Mouse (Mus musculus) limb, embryonic 15.5 days (tissue): ENCODE data around the gene D16Ertd472e. TPM values are rescaled to one million over a fixed set of nuclear protein-coding genes. Genes with fewer than 3 reads are reported as not detected.
"Not testable (repeated sequence)": the region's sequence is repeated elsewhere in the genome, so short reads cannot be mapped to it uniquely, and the experiment has no call there.

Experiments used
- ATAC-seq: fragments of 200-750 bp; cut with Nextera tagmentation; 2 replicates; pipeline ENCODE4 v1.8.0; 2017; ENCODE audit warnings: low read depth, moderate TSS enrichment; ENCODE audit not compliant: insufficient number of reproducible peaks, low FRiP score, low TSS enrichment
- H3K27ac ChIP-seq: fragments of 300-500 bp; sonication (generic); 2 replicates; pipeline ENCODE4 v1.5.1; 2015; ENCODE audit warnings: moderate library complexity, mild to moderate bottlenecking, inconsistent platforms
- H3K27me3 ChIP-seq: fragments of 300-500 bp; sonication (generic); 2 replicates; pipeline ENCODE4 v1.6.1; 2015; ENCODE audit warnings: inconsistent platforms
- H3K36me3 ChIP-seq: fragments of 300-500 bp; sonication (generic); 2 replicates; pipeline ENCODE4 v1.6.1; 2015; ENCODE audit warnings: inconsistent platforms
- H3K4me1 ChIP-seq: fragments of 300-500 bp; sonication (generic); 2 replicates; pipeline ENCODE4 v1.6.1; 2015; ENCODE audit warnings: inconsistent platforms
- H3K4me2 ChIP-seq: fragments of 300-500 bp; sonication (generic); 2 replicates; pipeline ENCODE4 v1.6.1; 2015; ENCODE audit warnings: mild to moderate bottlenecking, inconsistent platforms
- H3K4me3 ChIP-seq: fragments of 300-500 bp; sonication (generic); 2 replicates; pipeline ENCODE4 v1.5.1; 2015; ENCODE audit warnings: mild to moderate bottlenecking, inconsistent platforms
- H3K9ac ChIP-seq: fragments of 300-500 bp; sonication (generic); 2 replicates; pipeline ENCODE4 v1.6.1; 2015; ENCODE audit warnings: inconsistent platforms
- H3K9me3 ChIP-seq: fragments of 300-500 bp; sonication (generic); 2 replicates; pipeline ENCODE4 v1.6.1; 2016; ENCODE audit warnings: inconsistent platforms
- WGBS: fragments of 180-500 bp; shearing (Covaris S2); methylation state at CpG from one replicate; pipeline ENCODE4 v1.1.7; 2015; 5-methylcytosine and 5-hydroxymethylcytosine counted together
- polyA plus RNA-seq: library from polyadenylated mRNA; unstranded; fragments of >200 nt; fragmentation: Nextera tagmentation; extraction: Ambion mirVana; gene quantifications from 2 replicates; pipeline ENCODE4 v1.2.1, GENCODE M21; 2015

Gene D16Ertd472e
- polyA plus RNA-seq, 1 experiment from 2014 or later = 21.1 TPM

- no peak overlapping the region for H3K27ac ChIP-seq
- ATAC-seq = no peak
- no peaks in the 10 kb centered on the region for H3K4me1 ChIP-seq
- no peaks in the 10 kb centered on the region for H3K36me3 ChIP-seq
- no peaks in the 10 kb centered on the region for H3K27me3 ChIP-seq
- H3K4me3 ChIP-seq = no peak overlapping the region
- 80% methylated on average over 6 of the region's 6 CpGs for WGBS
- no peaks in the 10 kb centered on the region for H3K9me3 ChIP-seq
- no peak overlapping the region for H3K9ac ChIP-seq
- no peak overlapping the region for H3K4me2 ChIP-seq
Observed at GRCm38 (mm10) chr16:78531957-78532605, 44.4 kb downstream of the D16Ertd472e start.

DNA sequence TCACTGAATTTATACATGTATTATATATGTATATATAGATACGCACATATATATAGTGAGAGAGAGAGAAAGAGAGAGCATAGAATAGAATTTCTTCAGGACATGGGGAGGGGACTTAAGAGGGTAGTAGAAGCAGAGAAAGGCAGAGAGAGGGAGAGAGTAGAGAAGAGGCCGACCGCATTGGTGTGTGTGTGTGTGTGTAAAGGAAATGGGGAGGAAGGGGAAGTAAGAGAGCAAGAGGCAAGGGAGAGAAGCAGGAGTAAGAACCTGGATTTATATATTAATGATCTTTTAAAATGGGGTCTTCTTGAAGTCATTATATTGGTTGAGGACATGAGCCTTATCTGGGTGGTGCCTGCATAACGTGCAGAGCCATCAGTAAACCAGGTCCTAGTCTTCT, 53.5 kb downstream of the D16Ertd472e start:
- 87% methylated on average over 4 of the region's 4 CpGs for WGBS
- H3K9me3 ChIP-seq = no peaks in the 10 kb centered on the region
- no peak for ATAC-seq
- H3K36me3 ChIP-seq = no peaks in the 10 kb centered on the region
- no peak overlapping the region for H3K4me2 ChIP-seq
- H3K9ac ChIP-seq = no peak overlapping the region
- no peaks in the 10 kb centered on the region for H3K27me3 ChIP-seq
- no peak overlapping the region for H3K4me3 ChIP-seq
- no peak overlapping the region for H3K27ac ChIP-seq
- H3K4me1 ChIP-seq = no peaks in the 10 kb centered on the region

DNA sequence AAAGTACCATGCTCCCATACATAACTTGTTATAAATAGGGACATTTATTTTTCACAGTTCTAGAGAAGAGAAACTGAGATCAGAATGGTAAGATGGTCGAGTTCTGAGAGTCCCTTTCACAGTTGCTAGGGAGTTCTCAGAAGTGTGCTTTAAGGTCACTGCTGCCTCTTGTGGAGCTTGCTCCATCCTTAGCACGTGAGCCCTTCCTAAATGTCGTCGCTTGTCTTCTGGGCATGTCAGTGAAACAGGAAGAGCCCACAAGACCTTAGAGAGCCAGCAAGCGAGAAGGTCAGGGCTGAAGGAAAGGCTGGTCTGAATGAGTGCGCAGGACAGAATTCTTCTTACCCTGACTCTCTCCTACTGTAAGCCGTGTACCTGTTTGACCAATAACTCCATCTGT, 57.8 kb downstream of the D16Ertd472e start:
- no peak overlapping the region for H3K4me3 ChIP-seq
- no peak for ATAC-seq
- no peak overlapping the region for H3K4me2 ChIP-seq
- no peaks in the 10 kb centered on the region for H3K27me3 ChIP-seq
- H3K9ac ChIP-seq = no peak overlapping the region
- WGBS = 74% methylated on average over 7 of the region's 7 CpGs
- no peaks in the 10 kb centered on the region for H3K4me1 ChIP-seq
- no peaks in the 10 kb centered on the region for H3K9me3 ChIP-seq
- no peak overlapping the region for H3K27ac ChIP-seq
- no peaks in the 10 kb centered on the region for H3K36me3 ChIP-seq

- H3K4me3 ChIP-seq = no peak overlapping the region
- no peak for ATAC-seq
- H3K36me3 ChIP-seq = no peaks in the 10 kb centered on the region
- no peaks in the 10 kb centered on the region for H3K9me3 ChIP-seq
- no peak overlapping the region for H3K9ac ChIP-seq
- H3K4me2 ChIP-seq = no peak overlapping the region
- no peaks in the 10 kb centered on the region for H3K4me1 ChIP-seq
- WGBS = 75% methylated on average over 2 of the region's 2 CpGs
- H3K27ac ChIP-seq = no peak overlapping the region
- no peaks in the 10 kb centered on the region for H3K27me3 ChIP-seq
Observed at GRCm38 (mm10) chr16:78517171-78517570, 59.3 kb downstream of the D16Ertd472e start.

GRCm38 (mm10) chr16:78511526-78511925, 65.0 kb downstream of the D16Ertd472e start:
- Histone ChIP-seq H3K4me3 (no peak overlapping the region), H3K9ac (no peak overlapping the region), H3K9me3 (no peaks in the 10 kb centered on the region), H3K27me3 (no peaks in the 10 kb centered on the region), H3K27ac (no peak overlapping the region), H3K36me3 (no peaks in the 10 kb centered on the region), H3K4me1 (no peaks in the 10 kb centered on the region), H3K4me2 (no peak overlapping the region)
- WGBS = 86% methylated on average over 8 of the region's 8 CpGs
- ATAC-seq = no peak

- no peaks in the 10 kb centered on the region for H3K27me3 ChIP-seq
- H3K4me3 ChIP-seq = no peak overlapping the region
- no peak for ATAC-seq
- H3K36me3 ChIP-seq = no peaks in the 10 kb centered on the region
- H3K4me1 ChIP-seq = no peaks in the 10 kb centered on the region
- no peak overlapping the region for H3K4me2 ChIP-seq
- 77% methylated on average over 9 of the region's 9 CpGs for WGBS
- no peak overlapping the region for H3K9ac ChIP-seq
- H3K9me3 ChIP-seq = no peaks in the 10 kb centered on the region
- H3K27ac ChIP-seq = no peak overlapping the region
Observed at GRCm38 (mm10) chr16:78502492-78502891, 74.0 kb downstream of the D16Ertd472e start.

- not testable (repeated sequence) for H3K27ac ChIP-seq, H3K36me3 ChIP-seq, H3K4me3 ChIP-seq, H3K9me3 ChIP-seq, H3K9ac ChIP-seq, H3K27me3 ChIP-seq, H3K4me1 ChIP-seq, H3K4me2 ChIP-seq, ATAC-seq
- 95% methylated on average over 12 of the region's 12 CpGs for WGBS
Observed at GRCm38 (mm10) chr16:78492696-78493095, 83.8 kb downstream of the D16Ertd472e start.

DNA sequence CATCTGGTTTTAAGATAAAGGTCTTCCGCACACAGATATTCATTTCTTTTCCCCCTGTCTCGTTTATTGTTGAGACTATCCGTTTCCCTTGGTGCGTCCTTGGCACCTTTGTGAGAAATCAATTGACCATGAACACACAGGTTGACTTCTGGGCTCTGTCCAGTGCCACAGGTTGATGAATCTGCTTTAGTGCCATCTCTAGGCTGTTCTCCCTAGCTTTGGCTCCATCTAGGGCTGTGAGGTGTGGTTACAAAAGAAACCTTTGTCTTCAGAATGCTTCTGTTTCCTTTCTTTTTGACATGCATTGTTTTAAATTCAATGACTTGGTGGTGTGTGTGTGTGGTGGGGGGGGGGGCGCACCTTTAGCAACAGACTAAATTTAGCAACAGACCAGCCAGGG, 85.7 kb downstream of the D16Ertd472e start:
- Histone ChIP-seq H3K27me3 (no peaks in the 10 kb centered on the region), H3K4me3 (no peak overlapping the region), H3K27ac (no peak overlapping the region), H3K4me1 (no peaks in the 10 kb centered on the region), H3K36me3 (no peaks in the 10 kb centered on the region), H3K9ac (no peak overlapping the region), H3K9me3 (no peaks in the 10 kb centered on the region), H3K4me2 (no peak overlapping the region)
- ATAC-seq = no peak
- 82% methylated on average over 5 of the region's 5 CpGs for WGBS

Other genes with a start within 250 kb of the D16Ertd472e start
- gene Btg3, start 199.5 kb downstream of the D16Ertd472e start, polyA plus RNA-seq = 55.2 and 58.4 TPM in 2 replicates